Mouse (Mus musculus) E14TG2a.4 (cell line): Measurements from ENCODE around the gene Mfsd6l.
A peak's percentile ranks its signal among the peaks of the same experiment; 100 is the strongest.

Experiments
- H3K27me3 ChIP-seq: 2 replicates; pipeline ENCODE4 v1.6.1; 2014; ENCODE audit warnings: low read length, control low read depth; ENCODE audit not compliant: insufficient read depth
- H3K36me3 ChIP-seq: 2 replicates; pipeline ENCODE4 v1.6.1; 2014; ENCODE audit warnings: low read length, control low read depth; ENCODE audit not compliant: insufficient read depth
- H3K4me1 ChIP-seq: replicated peaks from 2 replicates; pipeline ENCODE4 v1.6.1; 2014; ENCODE audit warnings: low read depth, low read length, control low read depth
- H3K4me3 ChIP-seq: replicated peaks from 2 replicates; pipeline ENCODE4 v1.5.1; 2014; ENCODE audit warnings: mild to moderate bottlenecking, low read length
- H3K9me3 ChIP-seq: 2 replicates; pipeline ENCODE4 v1.6.1; 2014; ENCODE audit warnings: low read length, control low read depth
- CTCF ChIP-seq: conservative IDR thresholded peaks from 2 replicates; pipeline ENCODE4 v1.5.1; 2014; ENCODE audit warnings: low read length
- NANOG ChIP-seq: IDR thresholded peaks from 2 replicates; pipeline ENCODE4 v1.6.1; 2014; ENCODE audit warnings: borderline replicate concordance, low read length, mixed read lengths
- POU5F1 ChIP-seq: IDR thresholded peaks from 2 replicates; pipeline ENCODE4 v1.6.1; 2014; ENCODE audit warnings: low read length, borderline replicate concordance

Gene Mfsd6l

DNA sequence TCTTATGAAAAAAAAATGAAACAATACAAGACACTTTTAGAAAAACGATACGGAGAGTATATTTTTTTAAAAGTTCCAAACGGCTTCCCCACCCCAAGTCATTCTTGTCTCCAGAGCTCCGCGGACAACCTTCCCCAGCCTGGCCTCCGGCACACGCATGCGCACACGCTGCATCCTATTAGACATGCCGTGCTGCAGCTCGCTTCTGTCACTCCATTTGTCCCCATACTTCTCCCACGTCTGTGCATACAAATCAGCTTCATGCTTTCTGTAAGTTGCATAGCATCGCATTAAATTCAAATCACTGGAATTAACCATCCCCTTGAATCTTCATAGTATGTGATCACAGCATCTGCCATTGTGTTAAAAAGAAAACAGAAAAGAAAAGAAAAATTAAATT, 27.2 kb downstream of the Mfsd6l start:
- no peak for TF ChIP-seq NANOG
- no peak for TF ChIP-seq POU5F1
- no peak for TF ChIP-seq CTCF
- no peaks in the 10 kb centered on the region; the same call in 1 of the 2 replicates for H3K4me1 ChIP-seq

DNA sequence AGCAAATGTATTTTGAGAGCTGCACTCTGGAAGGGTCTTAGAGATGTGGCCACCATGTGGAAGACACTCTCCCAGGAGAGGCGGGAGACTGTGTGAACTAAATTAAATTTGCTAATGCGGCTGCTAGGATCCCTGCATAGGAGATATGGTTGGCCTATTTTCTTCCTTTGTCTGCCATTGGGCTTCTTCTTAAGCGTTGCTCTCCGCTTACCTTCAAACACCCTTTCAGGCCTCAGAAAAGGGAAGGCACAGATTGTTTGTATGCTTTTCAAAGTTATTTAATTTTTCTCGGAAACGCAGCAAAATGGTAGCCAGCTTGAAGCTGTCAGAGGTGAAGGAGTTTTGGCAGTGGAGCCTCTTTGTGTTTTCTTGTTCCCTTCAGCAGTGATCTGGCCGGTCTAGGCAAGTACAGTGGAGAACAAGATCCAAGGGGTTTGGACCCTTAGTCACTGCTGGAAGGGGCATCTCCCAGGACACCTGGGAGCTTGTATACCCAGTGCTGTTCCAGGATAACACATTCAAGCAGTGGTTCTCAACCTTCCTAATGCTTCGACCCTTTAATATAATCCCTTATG, 28.0 kb downstream of the Mfsd6l start:
- Histone ChIP-seq H3K4me3 (no peak overlapping the region), H3K9me3 (no peaks in the 10 kb centered on the region), H3K36me3 (no peaks in the 10 kb centered on the region), H3K4me1 (no peaks in the 10 kb centered on the region; the same call in 1 of the 2 replicates), H3K27me3 (peaks cover 11% of the 10 kb centered on the region)
- TF ChIP-seq POU5F1 (no peak), NANOG (no peak), CTCF (no peak)

More for the DNA sequence above, 27.2 kb downstream of the Mfsd6l start:
- H3K4me3 ChIP-seq, result no peak overlapping the region
- H3K36me3 ChIP-seq, result no peaks in the 10 kb centered on the region
- peaks cover 17% of the 10 kb centered on the region for H3K27me3 ChIP-seq
- no peaks in the 10 kb centered on the region for H3K9me3 ChIP-seq

GRCm38 (mm10) chr11:68585890-68586289, 29.9 kb downstream of the Mfsd6l start:
- Histone ChIP-seq H3K4me3 (no peak overlapping the region), H3K4me1 (no peaks in the 10 kb centered on the region), H3K36me3 (no peaks in the 10 kb centered on the region), H3K9me3 (no peaks in the 10 kb centered on the region), H3K27me3 (peaks cover 18% of the 10 kb centered on the region)
- TF ChIP-seq NANOG, result no peak
- TF ChIP-seq CTCF, result no peak
- TF ChIP-seq POU5F1, result no peak

DNA sequence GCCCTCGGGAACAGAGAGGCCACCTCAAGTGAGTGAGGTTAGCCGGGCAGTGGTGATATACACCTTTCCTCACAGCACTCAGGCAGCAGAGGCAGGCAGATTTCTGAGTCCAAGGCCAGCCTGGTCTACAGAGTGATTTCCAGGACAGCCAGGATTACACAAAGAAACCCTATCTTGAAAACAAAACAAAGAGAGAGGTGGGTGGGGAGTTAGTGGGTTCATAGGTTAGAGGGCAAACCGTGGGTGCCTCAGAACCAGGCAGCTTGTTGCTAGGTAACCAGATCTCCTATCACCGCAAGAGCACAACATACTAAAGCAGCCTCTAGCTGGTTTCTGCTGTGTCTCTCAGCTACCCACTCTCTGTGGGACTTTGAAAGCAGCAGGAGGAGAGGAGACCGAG, 30.7 kb downstream of the Mfsd6l start, which contains the start of gene Ccdc42:
Gene Ccdc42 (plus strand): TSS at position 301 of the 400 bp plus-strand sequence.
- Histone ChIP-seq H3K27me3 (peaks cover 26% of the 10 kb centered on the region), H3K4me1 (no peaks in the 10 kb centered on the region), H3K9me3 (no peaks in the 10 kb centered on the region), H3K36me3 (no peaks in the 10 kb centered on the region), H3K4me3 (no peak within 1 kb of the TSS)
- TF ChIP-seq NANOG (no peak), CTCF (no peak), POU5F1 (no peak)

DNA sequence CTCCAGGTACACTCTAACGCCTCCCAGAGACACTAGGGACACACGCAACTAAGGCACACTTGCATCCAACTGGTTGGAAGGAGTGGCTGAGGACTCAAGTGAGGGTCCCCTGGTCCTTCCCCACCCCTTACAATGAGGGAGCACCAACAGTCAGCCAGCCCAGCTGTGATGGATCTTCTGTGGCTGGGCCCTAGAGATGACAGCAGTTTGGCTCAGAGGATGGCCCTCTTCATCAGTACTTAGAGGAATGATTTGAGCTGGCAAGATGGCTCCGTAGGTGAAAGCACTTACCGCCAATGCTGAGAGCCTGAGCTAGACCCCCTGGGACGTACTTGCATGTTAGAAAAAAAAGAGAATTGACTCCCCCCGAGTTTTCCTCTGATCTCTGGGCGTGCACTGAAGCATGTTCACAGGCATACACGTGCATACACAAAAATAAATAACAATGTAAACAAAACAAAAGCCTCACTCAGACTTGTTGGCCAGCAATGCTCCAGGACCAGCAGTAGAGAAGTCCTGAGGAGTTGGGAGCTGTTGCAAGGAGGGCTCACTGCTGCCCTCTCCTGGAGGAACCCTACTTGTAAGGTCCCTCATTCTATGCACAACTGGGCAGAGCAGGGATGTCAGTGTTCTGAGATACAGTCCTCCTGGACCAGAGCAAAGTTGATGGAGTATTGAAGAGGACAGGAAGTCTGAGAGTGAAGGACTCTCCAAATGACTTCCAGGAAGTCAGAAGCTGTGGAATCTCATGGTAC, 33.2 kb downstream of the Mfsd6l start:
- no peaks in the 10 kb centered on the region for H3K36me3 ChIP-seq
- no peak for TF ChIP-seq POU5F1
- peak; percentile 71 for TF ChIP-seq CTCF
- no peak for TF ChIP-seq NANOG

DNA sequence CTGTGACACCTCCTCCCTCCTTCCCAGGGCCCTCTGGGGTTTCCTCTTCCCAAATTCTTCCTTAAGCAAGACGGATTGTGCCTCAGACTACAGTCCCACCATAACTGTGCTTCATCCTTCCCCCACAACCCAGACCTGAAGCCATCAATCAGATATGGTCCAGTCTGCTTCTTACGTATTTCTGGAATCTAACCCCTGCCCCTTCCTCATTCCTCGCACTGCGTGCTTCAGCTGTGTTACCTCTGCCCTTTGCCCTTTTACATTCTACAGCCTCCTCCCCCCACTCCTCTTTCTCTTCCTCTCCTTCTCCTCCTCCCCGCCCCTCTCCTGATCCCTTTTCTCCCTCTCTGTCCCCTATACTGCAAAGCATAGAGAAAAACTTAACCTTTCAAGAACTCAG, 35.7 kb downstream of the Mfsd6l start:
- Histone ChIP-seq H3K4me3 (no peak overlapping the region), H3K4me1 (peaks cover 7% of the 10 kb centered on the region; the same call in 1 of the 2 replicates), H3K36me3 (no peaks in the 10 kb centered on the region), H3K9me3 (no peaks in the 10 kb centered on the region), H3K27me3 (peaks cover 44% of the 10 kb centered on the region)
- no peak for TF ChIP-seq NANOG
- no peak for TF ChIP-seq CTCF
- TF ChIP-seq POU5F1, result no peak

More for the DNA sequence above, 33.2 kb downstream of the Mfsd6l start:
- peaks cover 3% of the 10 kb centered on the region; the same call in 1 of the 2 replicates for H3K4me1 ChIP-seq
- peaks cover 37% of the 10 kb centered on the region for H3K27me3 ChIP-seq
- no peaks in the 10 kb centered on the region for H3K9me3 ChIP-seq
- no peak overlapping the region for H3K4me3 ChIP-seq

DNA sequence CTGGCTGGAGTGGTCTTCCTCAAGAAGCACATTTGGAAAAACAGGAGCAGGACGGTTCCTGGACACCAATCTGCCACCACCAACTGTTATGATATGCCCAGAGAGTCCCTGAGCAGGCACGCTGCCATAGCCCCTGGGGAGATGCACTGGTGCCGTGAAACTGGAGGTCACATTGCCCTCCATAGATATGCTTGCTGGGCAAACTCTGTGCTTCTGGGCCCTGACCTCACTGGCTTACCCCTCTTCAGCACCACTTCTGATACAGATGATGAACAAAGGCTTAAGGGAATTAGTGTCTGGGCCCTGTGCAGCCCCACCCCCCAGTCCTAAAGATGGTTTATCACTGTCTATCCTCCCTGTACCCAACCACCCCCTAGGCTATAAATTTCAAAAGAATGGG, 37.3 kb downstream of the Mfsd6l start:
- Histone ChIP-seq H3K9me3 (no peaks in the 10 kb centered on the region), H3K27me3 (peaks cover 44% of the 10 kb centered on the region), H3K36me3 (no peaks in the 10 kb centered on the region), H3K4me1 (peaks cover 7% of the 10 kb centered on the region; the same call in 1 of the 2 replicates), H3K4me3 (no peak overlapping the region)
- TF ChIP-seq POU5F1, result no peak
- no peak for TF ChIP-seq NANOG
- no peak for TF ChIP-seq CTCF

DNA sequence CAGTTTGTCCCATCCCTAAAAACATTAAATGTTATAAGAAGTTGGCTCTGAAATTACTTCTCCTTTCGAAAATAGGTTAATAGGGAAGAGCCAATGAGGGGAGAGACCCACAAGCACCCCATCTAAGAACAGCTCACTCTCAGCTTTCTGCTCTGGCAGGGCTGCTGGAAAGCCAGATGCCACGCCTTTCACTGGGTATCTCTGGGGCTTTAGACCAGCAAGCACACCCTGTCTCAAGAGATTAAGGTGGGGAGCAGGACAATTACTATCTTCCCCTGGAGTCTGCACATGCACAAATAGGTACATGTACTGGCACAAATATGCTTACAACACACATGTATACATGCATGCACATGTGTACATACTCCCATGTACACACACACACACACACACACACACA, 41.9 kb downstream of the Mfsd6l start:
- Histone ChIP-seq H3K27me3 (peaks cover 28% of the 10 kb centered on the region), H3K9me3 (no peaks in the 10 kb centered on the region), H3K4me1 (peaks cover 10% of the 10 kb centered on the region; the same call in 1 of the 2 replicates), H3K36me3 (no peaks in the 10 kb centered on the region), H3K4me3 (no peak overlapping the region)
- TF ChIP-seq CTCF (no peak), POU5F1 (no peak), NANOG (no peak)
